Mouse (Mus musculus): ENCODE data around the gene Rims3. TPM values are rescaled to one million over a fixed set of nuclear protein-coding genes. Genes with fewer than 3 reads are reported as not detected.

Gene Rims3
- total and polyA plus RNA-seq, 2 experiments: 0.65 TPM

- Histone ChIP-seq H3K79me2 (ENCODE audit: control insufficient read depth, insufficient read depth, low read length) (no peaks in the 10 kb centered on the region), H3K4me3 (ENCODE audit: insufficient read depth, low read depth, low read length) (no peak overlapping the region), H3K9ac (ENCODE audit: low read depth, low read length) (no peak overlapping the region), H3K27ac (replicated peaks; ENCODE audit: insufficient read depth, low read depth, low read length) (no peak overlapping the region), H3K36me3 (ENCODE audit: control insufficient read depth, insufficient read depth, low read length) (no peaks in the 10 kb centered on the region), H3K27me3 (ENCODE audit: control insufficient read depth, insufficient read depth, low read length) (no peaks in the 10 kb centered on the region), H3K4me1 (ENCODE audit: control insufficient read depth, insufficient read depth, low read length) (no peaks in the 10 kb centered on the region)
- DNase-seq (ENCODE audit: extremely low read depth, low read depth, low spot score): no peak
- TF ChIP-seq POLR2A (IDR thresholded peaks at IDR 0.05; ENCODE audit: extremely low read depth, insufficient read depth, low read length) (no peak), CTCF (IDR thresholded peaks at IDR 0.05; ENCODE audit: low read depth, low read length) (no peak)
- 61% methylated on average over 3 of the region's 3 CpGs for WGBS
Observed at GRCm38 (mm10) chr4:120868988-120869387, 14.4 kb downstream of the Rims3 start.

DNA sequence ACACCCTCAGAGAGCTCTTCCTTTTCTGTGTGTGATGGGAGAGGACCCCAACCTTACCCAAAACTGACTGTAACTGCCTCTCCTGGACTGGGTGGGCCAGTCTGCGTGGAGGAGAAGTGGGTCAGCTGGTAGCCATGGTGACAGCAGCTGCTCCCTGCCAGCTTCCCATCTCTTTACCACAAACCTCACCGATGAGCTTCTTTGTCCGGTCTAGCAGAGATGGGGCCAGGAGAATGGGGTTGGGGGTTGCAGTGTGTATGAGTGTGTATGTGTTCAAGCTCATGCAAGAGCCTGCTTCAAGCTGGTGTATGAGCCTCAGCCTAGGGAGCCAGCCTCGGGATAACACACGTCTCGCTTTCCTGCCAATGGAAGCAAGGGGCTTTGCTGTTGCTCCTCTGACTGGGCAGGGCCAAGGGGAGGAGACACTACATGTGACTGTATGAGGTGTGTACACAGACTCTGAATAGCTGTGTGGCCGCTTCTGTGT, 15.7 kb downstream of the Rims3 start:
- no peak overlapping the region for H3K9ac ChIP-seq (ENCODE audit: low read depth, low read length)
- no peaks in the 10 kb centered on the region for H3K79me2 ChIP-seq (ENCODE audit: control insufficient read depth, insufficient read depth, low read length)
- no peaks in the 10 kb centered on the region for H3K27me3 ChIP-seq (ENCODE audit: control insufficient read depth, insufficient read depth, low read length)
- no peak overlapping the region for H3K4me3 ChIP-seq (ENCODE audit: insufficient read depth, low read depth, low read length)
- TF ChIP-seq CTCF (IDR thresholded peaks at IDR 0.05; ENCODE audit: low read depth, low read length) (no peak), POLR2A (IDR thresholded peaks at IDR 0.05; ENCODE audit: extremely low read depth, insufficient read depth, low read length) (no peak)
- H3K36me3 ChIP-seq (ENCODE audit: control insufficient read depth, insufficient read depth, low read length): no peaks in the 10 kb centered on the region
- DNase-seq (ENCODE audit: extremely low read depth, low read depth, low spot score): no peak
- H3K27ac ChIP-seq (replicated peaks; ENCODE audit: insufficient read depth, low read depth, low read length): no peak overlapping the region
- no peaks in the 10 kb centered on the region for H3K4me1 ChIP-seq (ENCODE audit: control insufficient read depth, insufficient read depth, low read length)
- 72% methylated on average over 7 of the region's 7 CpGs for WGBS

DNA sequence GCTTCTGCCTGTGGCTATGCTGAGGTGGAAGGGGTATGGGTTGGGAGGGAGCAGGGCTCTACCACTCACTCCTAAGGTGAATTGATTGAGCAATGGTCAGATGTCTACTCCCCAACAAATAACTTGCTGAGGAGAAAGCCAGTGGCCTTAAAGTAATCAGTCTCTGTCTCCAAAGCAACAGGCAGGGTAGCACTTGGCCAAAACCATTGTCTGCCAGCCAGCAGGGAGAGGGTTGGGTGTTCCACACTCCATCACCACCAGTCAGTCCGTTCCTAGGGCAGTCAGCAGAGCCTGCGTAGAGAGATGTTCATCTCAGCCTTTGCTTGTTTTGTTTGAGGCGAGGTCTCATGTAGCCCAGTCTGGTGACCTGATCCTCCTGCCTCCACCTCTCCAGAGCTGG, 21.3 kb downstream of the Rims3 start:
- Histone ChIP-seq H3K9ac (ENCODE audit: low read depth, low read length) (no peak overlapping the region), H3K27ac (replicated peaks; ENCODE audit: insufficient read depth, low read depth, low read length) (no peak overlapping the region), H3K27me3 (ENCODE audit: control insufficient read depth, insufficient read depth, low read length) (no peaks in the 10 kb centered on the region), H3K36me3 (ENCODE audit: control insufficient read depth, insufficient read depth, low read length) (no peaks in the 10 kb centered on the region), H3K79me2 (ENCODE audit: control insufficient read depth, insufficient read depth, low read length) (no peaks in the 10 kb centered on the region), H3K4me1 (ENCODE audit: control insufficient read depth, insufficient read depth, low read length) (no peaks in the 10 kb centered on the region), H3K4me3 (ENCODE audit: insufficient read depth, low read depth, low read length) (no peak overlapping the region)
- WGBS: 69% methylated on average over 3 of the region's 3 CpGs
- TF ChIP-seq POLR2A (IDR thresholded peaks at IDR 0.05; ENCODE audit: extremely low read depth, insufficient read depth, low read length): no peak
- no peak for TF ChIP-seq CTCF (IDR thresholded peaks at IDR 0.05; ENCODE audit: low read depth, low read length)
- no peak for DNase-seq (ENCODE audit: extremely low read depth, low read depth, low spot score)

DNA sequence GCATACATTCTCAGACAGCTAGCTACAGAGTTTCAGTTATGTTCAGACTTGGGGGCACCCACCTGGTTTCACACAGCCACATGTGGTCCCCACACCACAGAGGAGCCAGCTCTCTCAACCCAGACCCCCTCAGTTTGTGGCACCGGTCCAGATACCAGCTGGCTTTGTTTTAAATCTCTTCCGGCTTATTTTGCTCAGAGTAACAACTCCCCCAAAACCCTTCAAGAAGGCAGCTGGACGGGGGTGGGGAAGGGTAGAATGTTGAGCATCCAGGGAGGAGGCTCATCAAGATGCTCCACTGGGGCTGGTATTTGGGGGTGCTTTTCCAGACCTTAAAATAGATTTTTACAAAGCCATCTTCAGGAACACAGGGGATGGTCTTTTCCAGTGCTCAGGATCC, 24.1 kb downstream of the Rims3 start:
- Histone ChIP-seq H3K4me1 (ENCODE audit: control insufficient read depth, insufficient read depth, low read length) (no peaks in the 10 kb centered on the region), H3K27ac (replicated peaks; ENCODE audit: insufficient read depth, low read depth, low read length) (no peak overlapping the region), H3K36me3 (ENCODE audit: control insufficient read depth, insufficient read depth, low read length) (no peaks in the 10 kb centered on the region), H3K4me3 (ENCODE audit: insufficient read depth, low read depth, low read length) (no peak overlapping the region), H3K79me2 (ENCODE audit: control insufficient read depth, insufficient read depth, low read length) (no peaks in the 10 kb centered on the region), H3K27me3 (ENCODE audit: control insufficient read depth, insufficient read depth, low read length) (no peaks in the 10 kb centered on the region), H3K9ac (ENCODE audit: low read depth, low read length) (no peak overlapping the region)
- no peak for DNase-seq (ENCODE audit: extremely low read depth, low read depth, low spot score)
- WGBS: 71% methylated on average over 3 of the region's 3 CpGs
- TF ChIP-seq POLR2A (IDR thresholded peaks at IDR 0.05; ENCODE audit: extremely low read depth, insufficient read depth, low read length) (no peak), CTCF (IDR thresholded peaks at IDR 0.05; ENCODE audit: low read depth, low read length) (no peak)

GRCm38 (mm10) chr4:120879386-120879785, 24.8 kb downstream of the Rims3 start:
- H3K27ac ChIP-seq (replicated peaks; ENCODE audit: insufficient read depth, low read depth, low read length): no peak overlapping the region
- H3K36me3 ChIP-seq (ENCODE audit: control insufficient read depth, insufficient read depth, low read length): no peaks in the 10 kb centered on the region
- no peak for DNase-seq (ENCODE audit: extremely low read depth, low read depth, low spot score)
- H3K4me3 ChIP-seq (ENCODE audit: insufficient read depth, low read depth, low read length): no peak overlapping the region
- H3K4me1 ChIP-seq (ENCODE audit: control insufficient read depth, insufficient read depth, low read length): no peaks in the 10 kb centered on the region
- TF ChIP-seq CTCF (IDR thresholded peaks at IDR 0.05; ENCODE audit: low read depth, low read length) (no peak), POLR2A (IDR thresholded peaks at IDR 0.05; ENCODE audit: extremely low read depth, insufficient read depth, low read length) (no peak)
- H3K27me3 ChIP-seq (ENCODE audit: control insufficient read depth, insufficient read depth, low read length): no peaks in the 10 kb centered on the region
- H3K79me2 ChIP-seq (ENCODE audit: control insufficient read depth, insufficient read depth, low read length): no peaks in the 10 kb centered on the region
- no peak overlapping the region for H3K9ac ChIP-seq (ENCODE audit: low read depth, low read length)
- WGBS: 54% methylated on average over 4 of the region's 4 CpGs

GRCm38 (mm10) chr4:120880731-120881432, 26.3 kb downstream of the Rims3 start:
- Histone ChIP-seq H3K4me1 (ENCODE audit: control insufficient read depth, insufficient read depth, low read length) (no peaks in the 10 kb centered on the region), H3K9ac (ENCODE audit: low read depth, low read length) (no peak overlapping the region), H3K27me3 (ENCODE audit: control insufficient read depth, insufficient read depth, low read length) (no peaks in the 10 kb centered on the region), H3K36me3 (ENCODE audit: control insufficient read depth, insufficient read depth, low read length) (no peaks in the 10 kb centered on the region), H3K27ac (replicated peaks; ENCODE audit: insufficient read depth, low read depth, low read length) (no peak overlapping the region), H3K4me3 (ENCODE audit: insufficient read depth, low read depth, low read length) (no peak overlapping the region), H3K79me2 (ENCODE audit: control insufficient read depth, insufficient read depth, low read length) (no peaks in the 10 kb centered on the region)
- 47% methylated on average over 6 of the region's 6 CpGs for WGBS
- TF ChIP-seq CTCF (IDR thresholded peaks at IDR 0.05; ENCODE audit: low read depth, low read length) (no peak), POLR2A (IDR thresholded peaks at IDR 0.05; ENCODE audit: extremely low read depth, insufficient read depth, low read length) (no peak)
- peak; percentile 14 for DNase-seq (ENCODE audit: extremely low read depth, low read depth, low spot score)
